Mouse (Mus musculus): ENCODE results near the gene Ccdc71. TPM values are rescaled to one million over a fixed set of nuclear protein-coding genes. Genes with fewer than 3 reads are reported as not detected.

Ccdc71 gene
- polyA plus RNA-seq, 1 experiment from 2014 or later = 58.2 TPM

DNA sequence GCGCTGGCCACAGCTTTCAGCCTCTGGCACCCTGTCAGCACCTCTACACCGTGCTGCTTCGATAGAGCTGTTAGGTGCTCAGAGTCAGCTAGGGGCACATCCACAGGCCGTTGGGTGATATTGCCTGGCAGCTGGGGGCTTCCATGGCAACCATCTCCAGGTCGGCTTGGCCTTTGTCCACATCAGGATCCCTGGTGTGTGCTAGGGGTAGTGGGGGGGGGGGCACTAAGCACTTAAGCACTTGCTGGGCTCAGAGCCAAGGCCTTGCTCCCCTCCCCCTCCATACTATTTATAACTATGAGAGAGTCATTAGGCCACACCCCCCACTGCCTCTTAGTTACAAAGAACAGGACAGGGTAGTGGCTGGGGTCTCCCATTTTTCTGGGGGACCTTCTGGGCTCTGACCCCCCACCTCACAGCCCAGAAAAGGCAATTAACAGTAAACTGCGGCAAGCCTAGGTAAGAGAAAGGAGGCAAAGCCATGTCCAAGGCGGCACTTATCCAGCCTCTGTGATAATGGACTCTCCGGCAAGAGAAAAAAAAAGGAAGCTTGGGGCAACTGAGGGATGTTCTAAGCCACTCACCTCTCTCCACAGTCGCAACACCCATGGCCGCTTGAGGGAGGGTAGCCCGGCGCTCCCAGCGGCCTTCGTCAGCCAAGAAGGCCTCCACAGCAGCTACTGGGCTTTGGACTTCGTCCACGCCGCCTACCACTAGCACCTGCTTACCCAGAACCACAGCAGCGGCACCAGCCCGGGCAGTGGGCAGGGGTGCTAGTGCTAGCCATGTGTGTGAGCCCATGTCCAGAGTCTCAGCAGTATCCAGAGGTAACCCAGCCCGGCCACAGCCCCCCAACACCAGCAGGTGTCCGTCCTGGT lies 9.8 kb upstream of the Ccdc71 start:
- Histone ChIP-seq H3K4me3 (peak overlapping the region; percentile 69), H3K27ac (replicated peaks) (peak overlapping the region; percentile 92), H3K27me3 (ENCODE audit: low read depth, poor library complexity, severe bottlenecking) (peaks cover 10% of the 10 kb centered on the region), H3K4me1 (peaks cover 54% of the 10 kb centered on the region), H3K36me3 (peaks cover 17% of the 10 kb centered on the region), H3K9me3 (replicated peaks) (no peaks in the 10 kb centered on the region)
- peak; percentile 19 for DNase-seq (ENCODE audit: low spot score)
- 65% methylated on average over 21 of the region's 21 CpGs for WGBS

DNA sequence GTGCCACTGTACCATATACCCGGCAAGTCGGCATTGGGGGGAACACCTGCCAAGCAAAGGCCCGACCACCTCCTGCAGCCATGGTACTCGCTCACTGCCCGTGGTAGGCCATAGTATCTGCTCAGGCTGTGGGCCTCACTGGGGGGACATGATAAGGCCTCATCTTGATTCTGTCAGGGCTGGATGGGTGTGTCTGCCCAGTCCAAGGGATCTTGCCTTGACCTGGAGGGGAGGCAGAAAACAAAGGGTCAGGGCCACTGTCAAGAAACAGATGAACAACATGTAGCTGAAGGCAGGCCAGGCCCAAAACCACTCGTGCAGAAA lies 9.2 kb upstream of the Ccdc71 start:
- H3K27me3 ChIP-seq (ENCODE audit: low read depth, poor library complexity, severe bottlenecking) = peaks cover 10% of the 10 kb centered on the region
- DNase-seq (ENCODE audit: low spot score) = peak; percentile 17
- H3K27ac ChIP-seq (replicated peaks) = peak overlapping the region; percentile 92
- peaks cover 17% of the 10 kb centered on the region for H3K36me3 ChIP-seq
- H3K9me3 ChIP-seq (replicated peaks) = no peaks in the 10 kb centered on the region
- peaks cover 54% of the 10 kb centered on the region for H3K4me1 ChIP-seq
- 87% methylated on average over 6 of the region's 6 CpGs for WGBS
- H3K4me3 ChIP-seq = peak overlapping the region; percentile 69

DNA sequence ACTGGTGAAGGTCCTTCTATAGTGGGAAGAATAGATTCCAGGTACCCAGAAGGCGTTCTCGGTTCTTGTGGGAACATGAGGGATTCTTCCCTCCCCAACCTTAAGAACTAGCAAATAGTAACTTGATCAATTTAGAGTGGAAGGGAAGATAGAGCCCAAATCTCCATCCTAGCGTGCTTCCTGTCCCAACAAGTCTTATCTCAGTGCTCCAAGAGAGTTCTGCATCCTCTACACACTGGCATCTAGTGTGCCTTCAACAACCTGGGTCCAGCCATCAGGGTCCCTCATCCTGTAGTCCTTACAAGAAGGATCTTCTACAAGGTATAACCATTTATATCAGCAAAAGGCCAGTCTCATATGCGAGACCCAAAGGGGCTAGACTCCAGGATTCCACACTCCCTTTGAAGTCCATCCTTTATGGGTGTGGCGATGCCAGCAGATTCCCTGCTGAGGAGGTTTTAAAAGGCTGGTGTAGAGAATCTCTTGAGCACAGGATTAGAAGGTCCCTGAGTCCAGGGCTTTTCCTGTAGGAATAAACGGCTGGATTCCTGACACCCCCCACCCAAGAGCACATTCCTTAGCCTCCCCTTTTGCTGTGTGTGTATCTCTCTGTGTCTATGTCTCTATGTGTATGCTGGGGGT lies 8.7 kb upstream of the Ccdc71 start:
- Histone ChIP-seq H3K9me3 (replicated peaks) (no peaks in the 10 kb centered on the region), H3K27ac (replicated peaks) (peak overlapping the region; percentile 92), H3K36me3 (peaks cover 17% of the 10 kb centered on the region), H3K4me3 (peak overlapping the region; percentile 69), H3K4me1 (peaks cover 54% of the 10 kb centered on the region), H3K27me3 (ENCODE audit: low read depth, poor library complexity, severe bottlenecking) (peaks cover 10% of the 10 kb centered on the region)
- 46% methylated on average over 6 of the region's 6 CpGs for WGBS
- no peak for DNase-seq (ENCODE audit: low spot score)

DNA sequence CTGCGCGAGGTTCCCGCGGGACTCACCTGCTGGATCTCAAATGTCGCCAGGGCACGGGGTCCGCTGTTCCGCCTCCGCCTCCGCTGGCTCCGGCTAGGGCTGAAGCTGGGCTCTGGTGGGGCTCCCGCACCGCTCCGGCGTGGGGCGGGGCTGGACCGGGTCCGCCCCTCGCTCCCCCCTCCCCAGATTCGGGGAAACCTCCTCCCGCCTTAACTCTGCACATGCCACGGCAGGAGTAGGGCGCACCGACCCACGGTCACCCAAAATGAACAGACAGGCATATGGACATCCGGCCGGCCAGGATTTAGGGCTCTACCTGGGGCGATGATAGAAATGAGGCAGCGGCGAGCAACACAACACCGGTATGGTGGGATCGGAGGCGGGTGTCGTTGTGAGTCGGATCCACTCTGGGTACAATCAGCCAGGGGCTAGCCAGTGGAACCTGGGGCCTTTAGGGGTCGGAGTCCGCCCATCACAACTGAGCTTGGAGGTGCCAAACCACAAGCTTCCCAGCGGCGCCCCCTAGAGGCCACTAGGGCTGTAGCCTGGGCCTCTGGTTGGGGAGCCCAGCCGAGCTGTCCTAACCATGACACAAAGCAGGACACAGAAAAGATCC lies 7.9 kb upstream of the Ccdc71 start:
- Histone ChIP-seq H3K4me3 (peak overlapping the region; percentile 69), H3K27ac (replicated peaks) (peak overlapping the region; percentile 92), H3K9me3 (replicated peaks) (no peaks in the 10 kb centered on the region), H3K27me3 (ENCODE audit: low read depth, poor library complexity, severe bottlenecking) (peaks cover 10% of the 10 kb centered on the region), H3K36me3 (peaks cover 17% of the 10 kb centered on the region), H3K4me1 (peaks cover 54% of the 10 kb centered on the region)
- peak; percentile 91 for DNase-seq (ENCODE audit: low spot score)
- under 1% methylated on average over 40 of the region's 40 CpGs for WGBS

DNA sequence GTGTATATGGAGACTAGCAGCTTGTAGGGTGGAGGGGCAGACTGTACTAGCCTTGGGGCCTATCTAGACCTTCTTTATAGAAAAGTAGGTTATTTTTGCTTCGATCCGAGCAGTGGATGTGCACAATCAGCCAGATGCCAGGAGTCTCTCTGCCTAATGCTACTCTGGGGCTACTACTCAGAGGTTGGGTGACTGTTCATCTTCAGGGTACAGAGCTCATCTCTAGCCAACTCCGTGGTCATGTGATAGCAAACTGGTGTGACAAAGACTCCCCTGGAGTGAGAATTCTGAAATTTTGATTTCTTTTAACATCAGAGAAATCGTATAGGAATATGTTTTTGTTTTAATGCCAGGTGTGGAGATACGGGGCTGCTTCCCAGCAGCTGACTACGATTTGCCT lies 7.4 kb upstream of the Ccdc71 start:
- H3K9me3 ChIP-seq (replicated peaks) = no peaks in the 10 kb centered on the region
- peak overlapping the region; percentile 92 for H3K27ac ChIP-seq (replicated peaks)
- peak overlapping the region; percentile 69 for H3K4me3 ChIP-seq
- DNase-seq (ENCODE audit: low spot score) = no peak
- WGBS = 54% methylated on average over 6 of the region's 6 CpGs
- H3K27me3 ChIP-seq (ENCODE audit: low read depth, poor library complexity, severe bottlenecking) = peaks cover 10% of the 10 kb centered on the region
- H3K36me3 ChIP-seq = peaks cover 12% of the 10 kb centered on the region
- H3K4me1 ChIP-seq = peaks cover 52% of the 10 kb centered on the region

DNA sequence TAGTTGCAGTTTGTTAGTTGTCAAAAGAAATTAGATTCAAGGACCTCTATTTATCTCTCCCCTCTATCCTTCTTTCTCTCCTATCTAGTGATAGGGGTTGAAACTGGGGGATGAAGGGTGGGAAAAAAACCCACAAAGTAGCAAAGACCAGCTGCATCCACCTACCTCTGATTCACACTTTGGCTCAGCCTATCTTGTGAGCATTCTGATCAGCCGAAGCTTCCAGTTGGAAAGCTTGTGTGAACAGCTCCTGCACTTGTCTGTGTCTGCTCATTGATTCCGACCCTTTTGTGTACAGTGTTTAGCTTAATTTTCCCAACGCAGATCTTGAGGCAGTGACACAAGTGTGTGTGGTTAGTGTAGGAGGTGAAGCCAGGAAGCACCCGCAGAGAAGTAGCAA lies 6.9 kb upstream of the Ccdc71 start:
- Histone ChIP-seq H3K27me3 (ENCODE audit: low read depth, poor library complexity, severe bottlenecking) (peaks cover 10% of the 10 kb centered on the region), H3K36me3 (peaks cover 7% of the 10 kb centered on the region), H3K27ac (replicated peaks) (no peak overlapping the region), H3K4me3 (no peak overlapping the region), H3K4me1 (peaks cover 49% of the 10 kb centered on the region), H3K9me3 (replicated peaks) (no peaks in the 10 kb centered on the region)
- 85% methylated on average over 4 of the region's 4 CpGs for WGBS
- DNase-seq (ENCODE audit: low spot score) = no peak

DNA sequence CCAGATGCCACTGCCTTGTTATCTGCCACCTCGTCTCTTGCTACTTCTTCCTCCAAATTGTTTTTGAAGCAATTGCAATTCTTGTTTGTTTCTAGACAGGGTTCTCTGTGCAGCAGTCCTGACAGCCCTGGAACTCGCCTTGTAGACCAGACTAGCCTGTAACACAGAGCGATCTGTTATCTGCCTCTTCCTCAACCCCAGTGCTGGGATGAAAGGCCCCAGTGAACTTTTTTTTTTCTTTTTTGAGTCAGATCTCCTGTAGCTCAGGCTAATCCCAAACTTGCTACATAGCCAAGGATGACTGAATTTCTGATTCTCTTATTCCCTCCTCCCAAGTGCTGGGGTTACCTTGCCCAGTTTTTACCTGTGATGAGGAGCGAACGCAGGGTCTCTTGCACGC lies 5.9 kb upstream of the Ccdc71 start:
- Histone ChIP-seq H3K9me3 (replicated peaks) (no peaks in the 10 kb centered on the region), H3K27me3 (ENCODE audit: low read depth, poor library complexity, severe bottlenecking) (peaks cover 10% of the 10 kb centered on the region), H3K27ac (replicated peaks) (no peak overlapping the region), H3K4me3 (no peak overlapping the region), H3K4me1 (peaks cover 39% of the 10 kb centered on the region), H3K36me3 (no peaks in the 10 kb centered on the region)
- 91% methylated on average over 6 of the region's 6 CpGs for WGBS
- no peak for DNase-seq (ENCODE audit: low spot score)

DNA sequence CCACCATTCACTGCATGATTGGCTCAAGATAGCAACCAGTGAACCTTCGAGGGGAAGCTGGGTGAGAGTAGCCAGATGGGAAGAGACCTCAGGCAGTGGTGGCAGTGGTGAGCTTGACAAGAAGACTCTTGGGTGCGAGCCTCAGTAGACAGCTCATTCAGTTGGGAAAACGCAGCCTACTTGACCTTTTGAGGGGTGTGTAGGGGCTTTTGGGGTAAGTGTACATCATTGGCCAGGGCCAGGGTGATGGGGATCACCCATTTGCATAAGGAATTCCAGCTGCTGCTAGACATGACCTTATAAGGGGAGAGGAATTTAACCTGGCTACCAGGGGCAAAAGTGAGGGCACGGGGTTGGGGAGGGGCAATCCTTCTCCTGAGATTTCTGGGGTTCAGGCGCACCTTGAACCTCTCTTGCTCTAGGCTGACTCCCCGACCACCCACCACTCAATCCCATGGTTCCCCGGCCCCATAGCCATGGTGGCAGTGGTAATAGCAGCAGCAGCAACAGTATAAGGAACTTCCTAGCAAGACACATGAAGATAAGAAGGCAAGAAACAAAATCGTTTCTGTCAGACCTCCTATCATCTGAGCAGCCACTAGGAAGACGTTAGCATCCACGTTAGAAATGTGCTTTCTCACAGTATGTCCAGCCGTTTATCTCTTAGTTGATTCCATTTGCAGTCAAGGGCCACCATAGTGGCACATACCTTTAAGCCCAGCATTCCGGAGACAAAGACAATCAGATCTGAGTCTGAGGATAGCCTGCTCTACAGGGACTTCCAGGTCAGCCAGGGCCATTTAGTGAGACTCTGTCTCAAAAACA lies 4.4 kb upstream of the Ccdc71 start:
- no peaks in the 10 kb centered on the region for H3K9me3 ChIP-seq (replicated peaks)
- H3K4me1 ChIP-seq = peaks cover 29% of the 10 kb centered on the region
- no peak overlapping the region; the same call in 1 of the 2 replicates for H3K27ac ChIP-seq (replicated peaks)
- 77% methylated on average over 12 of the region's 12 CpGs for whole genome bisulfite sequencing
- H3K4me3 ChIP-seq = no peak overlapping the region
- no peak for DNase-seq (ENCODE audit: low spot score)
- H3K36me3 ChIP-seq = no peaks in the 10 kb centered on the region
- peaks cover 7% of the 10 kb centered on the region for H3K27me3 ChIP-seq (ENCODE audit: low read depth, poor library complexity, severe bottlenecking)

DNA sequence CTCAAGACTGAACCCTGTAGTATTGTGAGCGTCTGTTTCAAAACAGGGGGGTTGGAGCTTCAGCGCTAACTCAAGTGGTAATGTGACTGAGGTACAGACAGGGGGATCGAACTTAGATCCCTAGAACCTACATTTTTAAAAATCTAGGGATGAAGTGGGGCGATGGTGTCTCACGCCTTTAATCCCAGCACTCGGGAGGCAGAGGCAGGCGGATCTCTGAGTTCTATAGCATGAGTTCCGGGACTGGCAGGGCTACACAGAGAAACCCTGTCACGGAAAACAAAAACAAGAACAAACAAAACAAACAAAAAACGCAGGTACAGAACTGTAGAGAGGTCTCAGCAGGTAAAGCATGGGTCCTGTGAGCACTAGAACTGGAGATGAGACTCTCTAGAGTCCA lies 3.4 kb upstream of the Ccdc71 start:
- no peak for DNase-seq (ENCODE audit: low spot score)
- WGBS = 86% methylated on average over 10 of the region's 10 CpGs
- H3K27me3 ChIP-seq (ENCODE audit: low read depth, poor library complexity, severe bottlenecking) = no peaks in the 10 kb centered on the region
- no peaks in the 10 kb centered on the region for H3K36me3 ChIP-seq
- no peak overlapping the region for H3K4me3 ChIP-seq
- no peaks in the 10 kb centered on the region for H3K9me3 ChIP-seq (replicated peaks)
- no peak overlapping the region for H3K27ac ChIP-seq (replicated peaks)
- H3K4me1 ChIP-seq = peaks cover 29% of the 10 kb centered on the region

DNA sequence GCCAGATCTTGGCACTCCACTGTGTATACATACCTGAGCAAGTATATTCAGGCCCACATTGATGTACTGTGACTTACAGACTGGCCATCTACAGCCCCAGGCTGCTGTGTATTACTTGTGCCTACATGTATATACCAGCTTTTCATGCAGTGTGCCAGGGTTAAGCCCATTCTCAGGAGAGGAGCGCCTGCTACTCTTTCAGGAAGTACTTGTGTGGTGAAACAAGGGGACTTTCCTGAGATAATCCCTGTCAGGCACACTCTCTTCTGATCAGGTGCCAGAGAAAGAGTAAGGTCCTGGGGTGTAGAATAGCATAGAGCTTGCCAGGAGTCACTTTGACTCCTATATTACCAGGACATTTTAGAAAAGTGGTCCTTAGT lies 398 bp upstream of the Ccdc71 start:
- Histone ChIP-seq H3K9me3 (replicated peaks) (no peaks in the 10 kb centered on the region), H3K36me3 (peaks cover 28% of the 10 kb centered on the region), H3K4me3 (peak overlapping the region; percentile 97), H3K27me3 (ENCODE audit: low read depth, poor library complexity, severe bottlenecking) (no peaks in the 10 kb centered on the region), H3K27ac (replicated peaks) (peak overlapping the region; percentile 94), H3K4me1 (peaks cover 23% of the 10 kb centered on the region)
- WGBS = 92% methylated on average over 1 of the region's 1 CpGs
- no peak for DNase-seq (ENCODE audit: low spot score)

DNA sequence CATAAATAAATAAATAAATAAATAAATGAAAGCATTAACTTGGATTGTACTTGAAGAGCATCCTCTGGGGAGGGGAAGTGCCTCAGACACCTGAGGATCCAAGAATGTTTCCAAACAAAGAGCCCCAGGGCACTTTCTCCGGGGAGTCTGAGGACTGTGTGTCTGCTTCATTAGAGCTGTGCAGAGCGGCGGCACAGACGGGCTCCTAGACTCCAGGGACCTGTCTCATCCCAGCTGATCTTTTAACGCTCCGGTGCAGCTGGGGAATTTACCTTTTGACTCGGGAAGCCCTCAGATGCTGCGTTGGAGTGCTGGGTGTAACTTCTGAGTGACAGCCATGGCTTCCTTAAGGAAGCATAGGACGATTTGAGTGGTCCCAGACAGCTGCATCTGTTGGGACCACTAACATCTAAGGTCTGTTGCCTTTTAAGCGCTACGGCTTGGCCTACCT lies 879 bp downstream of the Ccdc71 start, which contains the start of gene Klhdc8b:
Klhdc8b (minus strand) TSS at position 401 of the 451 bp plus-strand sequence.
- H3K27me3 ChIP-seq (ENCODE audit: low read depth, poor library complexity, severe bottlenecking) = no peaks in the 10 kb centered on the region
- 29% methylated on average over 11 of the region's 11 CpGs for WGBS
- H3K4me1 ChIP-seq = peaks cover 23% of the 10 kb centered on the region
- H3K36me3 ChIP-seq = peaks cover 41% of the 10 kb centered on the region
- peak within 1 kb of the TSS; percentile 97 for H3K4me3 ChIP-seq
- no peak for DNase-seq (ENCODE audit: low spot score)
- H3K27ac ChIP-seq (replicated peaks) = peak within 1 kb of the TSS; percentile 94
- H3K9me3 ChIP-seq (replicated peaks) = no peaks in the 10 kb centered on the region

DNA sequence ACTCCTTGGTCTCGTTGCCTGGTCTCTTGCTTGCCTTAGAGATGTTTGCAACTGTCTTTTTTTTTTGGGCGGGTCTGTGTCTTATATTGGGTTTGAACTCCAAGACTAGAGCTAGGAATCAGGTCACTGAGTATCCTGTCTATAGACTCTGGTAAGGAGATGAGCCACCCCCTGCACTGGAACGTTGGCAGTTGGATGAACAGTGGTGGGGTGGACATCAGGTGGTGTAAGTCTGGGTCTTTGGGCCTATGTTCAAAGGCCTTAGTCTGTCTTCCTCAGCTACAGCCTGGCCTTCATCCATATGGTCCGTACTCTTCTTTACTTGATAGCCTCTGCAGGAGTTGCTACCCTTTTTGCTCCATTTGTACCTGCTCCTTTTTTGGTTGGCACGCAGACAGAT lies 1.3 kb downstream of the Ccdc71 start:
- H3K27me3 ChIP-seq (ENCODE audit: low read depth, poor library complexity, severe bottlenecking) = no peaks in the 10 kb centered on the region
- no peak for DNase-seq (ENCODE audit: low spot score)
- peak overlapping the region; percentile 97 for H3K4me3 ChIP-seq
- H3K36me3 ChIP-seq = peaks cover 46% of the 10 kb centered on the region
- peak overlapping the region; percentile 94; the same call in 1 of the 2 replicates for H3K27ac ChIP-seq (replicated peaks)
- H3K9me3 ChIP-seq (replicated peaks) = no peaks in the 10 kb centered on the region
- H3K4me1 ChIP-seq = peaks cover 23% of the 10 kb centered on the region
- WGBS = 89% methylated on average over 5 of the region's 5 CpGs

Data from midbrain, embryonic 10.5 days (tissue).